Mouse (Mus musculus): ENCODE results near the gene Cdk11b.

DNA sequence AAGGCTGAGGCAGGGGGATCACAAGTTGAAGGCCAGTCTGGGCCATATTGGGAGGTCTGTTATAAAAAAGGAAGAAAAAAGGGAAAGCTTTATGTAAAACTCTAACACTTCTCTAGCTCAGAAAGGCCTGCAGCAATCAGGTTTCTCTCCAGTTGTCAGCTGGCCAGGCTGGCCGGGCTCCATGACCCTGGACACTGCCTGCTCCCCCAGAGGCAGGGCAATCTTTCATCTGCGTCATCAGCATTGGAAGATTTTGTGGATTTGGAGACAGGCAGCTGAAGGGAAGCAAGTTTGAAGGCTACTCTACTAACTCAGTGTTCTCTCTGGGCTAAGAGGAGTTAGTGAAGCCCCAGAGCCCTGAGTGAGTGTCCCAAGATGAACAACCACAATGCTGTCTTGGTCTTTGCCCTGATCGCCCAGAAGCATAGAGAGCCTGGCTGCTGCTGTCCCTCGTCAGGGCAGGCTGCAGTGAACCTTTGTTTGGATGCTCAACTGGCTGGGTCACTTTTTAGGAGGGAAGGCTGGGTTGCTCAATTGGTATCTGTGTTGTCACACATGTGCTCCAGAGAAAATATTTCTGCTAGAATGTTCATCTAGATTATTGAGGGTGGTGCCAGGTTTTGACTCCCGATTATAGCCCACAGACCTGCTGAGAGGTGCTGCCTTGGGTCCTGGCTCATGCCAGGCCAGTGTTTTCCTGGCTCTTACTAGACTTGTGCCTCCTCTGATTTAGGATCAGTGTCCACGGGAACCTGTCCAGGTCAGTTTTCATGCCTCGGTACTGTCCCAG is 46.1 kb upstream of the Cdk11b start:
- TF ChIP-seq CTCF (IDR thresholded peaks at IDR 0.05) (no peak), EP300 (IDR thresholded peaks at IDR 0.05) (no peak)

All from lung, postnatal 0 days (tissue).